Mouse (Mus musculus) urinary bladder, postnatal 10 days (tissue): ENCODE results near the gene Gm20825.
"Not testable (repeated sequence)": the region's sequence is repeated elsewhere in the genome, so short reads cannot be mapped to it uniquely, and the experiment has no call there.

Source experiments
- DNase-seq: peaks from one replicate; pipeline ENCODE4 v3.0.0; 2022; ENCODE audit warnings: low spot score

Gm20825 gene

DNA sequence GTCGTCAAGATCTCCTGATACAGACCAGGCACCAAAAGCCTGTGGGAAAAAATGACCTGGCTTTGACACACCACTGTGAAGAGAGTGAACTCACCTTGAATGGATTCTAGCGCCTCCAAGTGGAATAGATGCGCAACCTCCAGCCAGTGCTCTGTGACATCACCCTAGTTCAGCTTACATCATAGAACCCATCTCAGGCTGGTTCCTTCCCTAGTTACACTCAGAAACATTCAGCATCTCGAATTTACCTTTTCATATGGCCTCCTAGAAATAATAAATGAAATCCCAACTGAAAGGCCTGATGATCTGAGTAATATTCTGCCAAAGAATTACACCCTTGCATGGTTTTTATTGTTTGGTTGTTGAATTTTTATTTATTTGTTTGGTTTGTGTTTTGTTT is at the start of gene Gm20825:
Gene Gm20825, minus strand, starts transcription at position 101 of the 400 bp plus-strand sequence.
- DNase-seq: not testable (repeated sequence)
